Comparison of ENCODE assay signal across 23 mouse cellular contexts in the genomic region with DNA sequence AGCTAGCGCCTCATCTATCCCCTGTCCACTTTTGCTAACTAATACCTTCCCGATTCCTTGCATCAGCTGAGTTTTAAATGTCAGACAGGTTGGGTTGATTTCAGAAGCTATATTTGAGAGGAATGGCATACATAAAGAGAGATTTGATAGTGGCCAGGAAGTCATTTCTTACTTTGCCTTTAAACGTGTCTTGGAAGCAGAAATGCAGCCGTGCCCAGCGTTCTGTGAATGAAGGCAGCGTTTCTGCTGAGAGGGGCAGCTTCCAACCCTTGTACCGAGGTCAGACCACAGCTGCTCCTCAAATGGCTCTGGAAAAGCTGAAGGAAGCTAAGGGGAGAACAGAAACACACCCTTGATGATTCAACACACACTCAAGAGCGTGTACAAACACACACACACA.
DNase-seq lines count a peak whose midpoint lies in the region; ATAC-seq and TF ChIP-seq lines count a peak whose summit lies in the region.
"Had no signal": no experiment of that assay in that cellular context is flagged by ENCODE, and none has a peak within 500 bp of the region (broad histone marks: within the 10 kb centered on the region; RNA-seq: fewer than 3 reads in every experiment).

No protein-coding gene starts in this region.

- H3K4me2 ChIP-seq in kidney, embryonic 16.5 days (replicated peaks; ENCODE audit: low read depth, low read length) = peak overlapping the region; percentile 24; the same call in 1 of the 2 replicates
- H3K4me2 ChIP-seq in lung, embryonic 14.5 days = 0 out of 2 replicates have a peak overlapping the region, but pooled peaks have one; percentile 29
- H3K4me2 ChIP-seq: embryonic facial prominence, embryonic 13.5 days; embryonic facial prominence, embryonic 15.5 days; forebrain, embryonic 12.5 days had no signal

- no peak for ATAC-seq in kidney, embryonic 16.5 days (ENCODE audit: low FRiP score, low TSS enrichment)
- no peak for ATAC-seq in lung, embryonic 14.5 days (ENCODE audit: insufficient read depth)
- ATAC-seq: forebrain, embryonic 14.5 days had no signal

- no peaks in the 10 kb centered on the region for H3K27me3 ChIP-seq in kidney, embryonic 16.5 days (ENCODE audit: insufficient read depth, low read length)
- no peaks in the 10 kb centered on the region for H3K27me3 ChIP-seq in lung, embryonic 14.5 days (ENCODE audit: insufficient read depth, low read length)
- H3K27me3 ChIP-seq: embryonic facial prominence, embryonic 13.5 days; embryonic facial prominence, embryonic 15.5 days; forebrain, embryonic 12.5 days had no signal

- H3K4me1 ChIP-seq in kidney, embryonic 16.5 days (ENCODE audit: insufficient read depth, low read length) = no peaks in the 10 kb centered on the region
- no peaks in the 10 kb centered on the region for H3K4me1 ChIP-seq in lung, embryonic 14.5 days (ENCODE audit: insufficient read depth)
- H3K4me1 ChIP-seq: embryonic facial prominence, embryonic 13.5 days; embryonic facial prominence, embryonic 15.5 days; forebrain, embryonic 10.5 days had no signal

- TF ChIP-seq CTCF in lung, embryonic 14.5 days (IDR thresholded peaks at IDR 0.05; ENCODE audit: low read depth) = no peak

- 49% methylated on average over 8 of the region's 8 CpGs for WGBS in kidney, embryonic 16.5 days
- 36% methylated on average over 8 of the region's 8 CpGs for WGBS in lung, embryonic 14.5 days

- H3K9me3 ChIP-seq in kidney, embryonic 16.5 days (ENCODE audit: low read length) = 0 out of 2 replicates have a peak, but pooled peaks cover 4% of the 10 kb centered on the region
- no peaks in the 10 kb centered on the region for H3K9me3 ChIP-seq in lung, embryonic 14.5 days (ENCODE audit: low read depth, low read length)
- H3K9me3 ChIP-seq: embryonic facial prominence, embryonic 13.5 days; embryonic facial prominence, embryonic 15.5 days; forebrain, embryonic 10.5 days; forebrain, embryonic 12.5 days had no signal

- H3K27ac ChIP-seq in kidney, embryonic 16.5 days (ENCODE audit: low read length) = no peak overlapping the region
- no peak overlapping the region for H3K27ac ChIP-seq in lung, embryonic 14.5 days (ENCODE audit: low read depth)
- H3K27ac ChIP-seq: embryonic facial prominence, embryonic 13.5 days; embryonic facial prominence, embryonic 15.5 days; forebrain, embryonic 10.5 days; forebrain, embryonic 12.5 days had no signal

- H3K4me3 ChIP-seq in kidney, embryonic 16.5 days (ENCODE audit: low read length) = no peak overlapping the region
- no peak overlapping the region for H3K4me3 ChIP-seq in lung, embryonic 14.5 days (ENCODE audit: low read depth, low read length)
- H3K4me3 ChIP-seq: embryonic facial prominence, embryonic 13.5 days; embryonic facial prominence, embryonic 15.5 days; erythroblast, embryonic 14.5 days; forebrain, embryonic 10.5 days; forebrain, embryonic 12.5 days had no signal

- no peaks in the 10 kb centered on the region for H3K36me3 ChIP-seq in kidney, embryonic 16.5 days (ENCODE audit: insufficient read depth, low read length)
- H3K36me3 ChIP-seq in lung, embryonic 14.5 days (ENCODE audit: insufficient read depth) = no peaks in the 10 kb centered on the region
- H3K36me3 ChIP-seq: embryonic facial prominence, embryonic 13.5 days; embryonic facial prominence, embryonic 15.5 days; forebrain, embryonic 10.5 days; forebrain, embryonic 12.5 days had no signal

- peak; percentile 31 for DNase-seq in heart, adult 11 months
- DNase-seq in heart, postnatal 4 days = no peak
- DNase-seq in kidney, postnatal 4 days = no peak
- DNase-seq in lung, embryonic 14.5 days = no peak
- no peak for DNase-seq in lung, postnatal 4 days
- DNase-seq in urinary bladder, postnatal 14 days (ENCODE audit: low spot score) = no peak
- DNase-seq: adrenal gland, adult 2 months; adrenal gland, postnatal 10 days; adrenal gland, postnatal 25 days; cerebellum, adult 11 months; cerebellum, adult 18-20 months; cerebellum, adult 8-10 months; cerebellum, adult 9-11 months; cerebellum, postnatal 14 days; cerebellum, postnatal 36 days; embryo, embryonic 11 days had no signal

- H3K9ac ChIP-seq in kidney, embryonic 16.5 days (replicated peaks; ENCODE audit: low read length) = no peak overlapping the region
- no peak overlapping the region for H3K9ac ChIP-seq in lung, embryonic 14.5 days
- H3K9ac ChIP-seq: embryonic facial prominence, embryonic 13.5 days; embryonic facial prominence, embryonic 15.5 days; forebrain, embryonic 12.5 days had no signal
